33 mouse cellular contexts compared by ENCODE assay signal in the genomic region with DNA sequence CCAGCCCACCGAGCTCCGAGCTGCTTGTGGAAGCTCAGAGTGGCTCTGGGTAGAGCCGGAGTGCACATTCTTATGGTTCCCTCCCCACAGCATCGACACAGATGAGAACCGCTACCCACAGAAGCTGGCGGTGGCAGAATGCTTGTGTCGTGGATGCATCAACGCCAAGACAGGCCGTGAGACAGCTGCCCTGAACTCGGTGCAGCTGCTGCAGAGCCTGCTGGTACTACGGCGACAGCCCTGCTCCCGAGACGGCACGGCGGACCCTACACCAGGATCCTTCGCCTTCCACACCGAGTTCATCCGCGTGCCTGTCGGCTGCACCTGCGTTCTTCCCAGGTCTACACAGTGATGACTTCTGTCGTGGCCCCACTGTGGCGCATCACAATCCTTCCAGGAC. TPM values are rescaled to one million over a fixed set of nuclear protein-coding genes. Genes with fewer than 3 reads are reported as not detected.
"Had no signal": no experiment of that assay in that cellular context is flagged by ENCODE, and none has a peak within 500 bp of the region (broad histone marks: within the 10 kb centered on the region; RNA-seq: fewer than 3 reads in every experiment).

No protein-coding gene starts in this region.

- H3K4me1 ChIP-seq: hindbrain, embryonic 13.5 days; hindbrain, embryonic 15.5 days; limb, embryonic 13.5 days; limb, embryonic 15.5 days had no signal

- H3K9ac ChIP-seq: heart, embryonic 13.5 days; hindbrain, embryonic 13.5 days; hindbrain, embryonic 15.5 days; limb, embryonic 13.5 days; limb, embryonic 15.5 days; liver, embryonic 12.5 days; liver, embryonic 14.5 days had no signal

- H3K4me3 ChIP-seq: heart, adult 2 months; heart, embryonic 13.5 days; heart, embryonic 15.5 days; hindbrain, embryonic 13.5 days; hindbrain, embryonic 15.5 days; limb, embryonic 13.5 days; limb, embryonic 15.5 days; liver, embryonic 12.5 days had no signal

- H3K4me2 ChIP-seq: heart, embryonic 11.5 days; heart, embryonic 13.5 days; heart, embryonic 15.5 days; hindbrain, embryonic 13.5 days; hindbrain, embryonic 15.5 days; limb, embryonic 13.5 days; limb, embryonic 15.5 days; liver, embryonic 12.5 days had no signal

- DNase-seq: layer of hippocampus, adult 9-11 months; layer of hippocampus, postnatal 36 days had no signal

- H3K27ac ChIP-seq: heart, embryonic 13.5 days; hindbrain, embryonic 13.5 days; hindbrain, embryonic 15.5 days; hindbrain, postnatal 0 days; limb, embryonic 13.5 days; limb, embryonic 15.5 days; liver, embryonic 12.5 days; liver, embryonic 14.5 days had no signal

- H3K27me3 ChIP-seq: heart, embryonic 13.5 days; heart, embryonic 15.5 days; hindbrain, embryonic 13.5 days; hindbrain, embryonic 15.5 days; limb, embryonic 13.5 days; limb, embryonic 15.5 days; liver, embryonic 12.5 days had no signal

- ATAC-seq: hindbrain, postnatal 0 days; intestine, embryonic 16.5 days; liver, embryonic 12.5 days had no signal

- H3K9me3 ChIP-seq: heart, embryonic 13.5 days; heart, embryonic 15.5 days; hindbrain, embryonic 13.5 days; hindbrain, embryonic 15.5 days; limb, embryonic 13.5 days; limb, embryonic 15.5 days; liver, embryonic 12.5 days had no signal

RNA-seq across cellular contexts. Expression of a gene that starts 1.4 kb away (rescaled TPM):
- total RNA-seq: gastrocnemius, adult 18-20 months; gastrocnemius, postnatal 10 days; heart, adult 2 months; heart, postnatal 14 days; heart, postnatal 36 days; hematopoietic stem cell, adult 5-6 weeks; layer of hippocampus, adult 18-20 months; layer of hippocampus, adult 8-10 months; layer of hippocampus, postnatal 14 days; layer of hippocampus, postnatal 36 days; left cerebral cortex, adult 18-20 months; left cerebral cortex, adult 8-10 months; left cerebral cortex, postnatal 10 days; left cerebral cortex, postnatal 25 days; liver, adult 2 months had no signal
- polyA plus RNA-seq: heart, adult 2 months; heart, embryonic 11.5 days; heart, embryonic 13.5 days; heart, embryonic 15.5 days; heart, postnatal 0 days; hindbrain, embryonic 11.5 days; hindbrain, embryonic 13.5 days; hindbrain, embryonic 15.5 days; intestine, embryonic 14.5 days; intestine, embryonic 16.5 days; kidney, embryonic 16.5 days; limb, embryonic 11.5 days; limb, embryonic 13.5 days; liver, adult 2 months; liver, embryonic 12.5 days; liver, embryonic 14.5 days had no signal

RNA-seq across cellular contexts. Expression of a gene that starts 37.3 kb away (rescaled TPM):
- total RNA-seq: hematopoietic stem cell, adult 5-6 weeks; hindbrain, postnatal 0 days; layer of hippocampus, adult 18-20 months; layer of hippocampus, adult 8-10 months; layer of hippocampus, postnatal 14 days; layer of hippocampus, postnatal 36 days; left cerebral cortex, postnatal 10 days; left cerebral cortex, postnatal 4 days; liver, adult 2 months had no signal
- polyA plus RNA-seq: hindbrain, embryonic 11.5 days; hindbrain, embryonic 13.5 days; hindbrain, embryonic 15.5 days; hindbrain, postnatal 0 days; limb, embryonic 11.5 days had no signal
